Mouse (Mus musculus) adrenal gland, postnatal 25 days (tissue): ENCODE measurements around the gene Adh5. TPM values are rescaled to one million over a fixed set of nuclear protein-coding genes. Genes with fewer than 3 reads are reported as not detected.

Source experiments
- total RNA-seq: library from RNA; stranded (reverse); gene quantifications from 2 replicates; pipeline ENCODE4 v1.2.3, GENCODE M21; 2021

Adh5 gene
- total RNA-seq, 1 experiment from 2014 or later = 196 TPM

Other genes starting within 250 kb of the Adh5 start
- gene 4930579F01Rik, start 249.3 kb upstream of the Adh5 start, total RNA-seq = 0.24 TPM in 1 of 2 replicates, not detected in the other
- gene Adh7, start 225.3 kb upstream of the Adh5 start, total RNA-seq = 37.9 and 41.2 TPM in 2 replicates
- gene Adh1, start 182.1 kb upstream of the Adh5 start, total RNA-seq = 7,275 and 7,287 TPM in 2 replicates
- not detected in 2 replicates for gene Adh6a, start 129.8 kb upstream of the Adh5 start, total RNA-seq
- not detected in 2 replicates for gene Adh6b, start 101.3 kb upstream of the Adh5 start, total RNA-seq
- gene Adh4, start 27.6 kb upstream of the Adh5 start, total RNA-seq = 0.43 and 1.7 TPM in 2 replicates
- gene Metap1, start 46.4 kb downstream of the Adh5 start, total RNA-seq = 61.0 and 63.3 TPM in 2 replicates
- gene Eif4e, start 83.1 kb downstream of the Adh5 start, total RNA-seq = 168 and 178 TPM in 2 replicates